Mouse (Mus musculus): ENCODE results near the gene Atp8a2.
"Not testable (repeated sequence)": the region's sequence is repeated elsewhere in the genome, so short reads cannot be mapped to it uniquely, and the experiment has no call there.

Gene Atp8a2

DNA sequence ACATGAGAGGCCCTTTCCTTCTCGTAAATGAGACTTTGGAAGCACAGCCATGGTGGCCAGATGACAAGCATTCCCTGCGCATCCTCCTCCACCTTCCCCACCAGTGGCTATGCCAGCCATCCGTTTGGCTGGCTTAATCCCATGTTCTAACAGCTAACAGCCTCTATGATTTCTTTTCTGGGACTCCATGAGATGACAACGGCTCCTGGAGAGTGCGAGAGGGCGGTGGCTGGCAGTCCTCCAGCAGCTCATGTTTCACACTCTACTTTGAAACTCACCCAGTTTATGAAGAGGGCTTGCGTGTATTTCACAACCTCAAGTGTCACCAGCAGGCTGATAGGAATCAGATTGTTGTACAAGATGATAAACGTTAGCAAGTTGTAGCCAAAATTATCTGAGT lies 170.3 kb downstream of the Atp8a2 start:
- peak; percentile 12 to 23 for DNase-seq (ENCODE audit: low spot score in 2 of 2)

DNA sequence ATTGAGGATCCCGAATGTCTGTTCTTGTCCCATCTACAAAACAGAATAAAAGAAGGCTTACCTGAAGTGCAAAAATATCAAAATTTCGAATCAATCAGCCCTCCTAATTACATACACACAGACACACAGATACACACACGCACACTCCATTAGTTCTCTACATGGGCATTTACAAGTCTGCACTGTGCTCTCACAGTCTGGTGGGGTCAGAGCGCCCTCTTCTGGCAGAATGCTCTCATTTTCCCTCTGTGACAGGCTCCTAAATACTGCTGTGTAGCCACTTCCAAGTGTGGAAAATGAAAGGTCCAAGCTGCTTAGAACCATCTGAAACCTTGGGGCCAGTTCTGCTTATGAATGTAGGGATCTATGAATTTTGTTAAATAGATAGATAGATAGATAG lies 181.1 kb downstream of the Atp8a2 start:
- DNase-seq (ENCODE audit: low spot score in 2 of 2): peak; percentile 52 to 54

DNA sequence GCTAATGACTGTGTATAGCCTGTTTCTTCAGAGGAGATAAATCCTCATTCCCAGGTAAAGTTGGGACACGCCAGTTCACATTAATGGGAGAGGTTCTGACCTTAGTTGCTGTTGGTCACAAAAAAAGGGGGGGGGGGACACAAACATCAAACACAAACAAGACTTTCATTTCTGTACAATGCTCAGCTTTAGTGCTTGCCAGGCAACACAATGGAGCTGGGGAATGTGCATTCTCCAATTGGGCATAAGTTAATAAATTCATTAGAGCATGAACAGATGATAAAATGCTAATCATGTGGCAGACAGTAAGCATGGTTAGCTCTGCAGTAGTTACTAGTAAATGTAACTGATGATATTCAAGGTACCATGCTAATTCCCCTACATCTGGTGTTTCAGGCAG lies 195.2 kb downstream of the Atp8a2 start:
- DNase-seq (ENCODE audit: low spot score in 2 of 2): no peak

DNA sequence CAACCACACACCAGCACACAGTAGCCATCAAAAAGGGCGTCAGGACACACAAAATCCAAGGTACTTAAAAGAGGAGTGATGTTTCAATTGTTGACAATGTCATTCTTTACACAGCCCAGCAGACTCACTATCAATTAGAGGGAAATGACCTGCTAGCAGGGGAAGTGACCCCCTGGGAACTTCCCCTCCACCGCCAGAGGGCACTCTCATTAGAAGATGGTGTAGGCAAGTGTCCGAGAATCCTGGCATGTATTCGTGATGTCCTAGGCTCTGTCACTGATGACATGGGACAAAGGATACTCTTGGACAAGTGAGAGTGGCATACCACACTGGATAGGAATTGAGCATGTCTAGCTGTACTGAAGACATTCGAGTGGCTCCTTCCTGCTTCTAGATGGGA lies 208.1 kb downstream of the Atp8a2 start:
- no peak for DNase-seq (ENCODE audit: low spot score in 2 of 2)

DNA sequence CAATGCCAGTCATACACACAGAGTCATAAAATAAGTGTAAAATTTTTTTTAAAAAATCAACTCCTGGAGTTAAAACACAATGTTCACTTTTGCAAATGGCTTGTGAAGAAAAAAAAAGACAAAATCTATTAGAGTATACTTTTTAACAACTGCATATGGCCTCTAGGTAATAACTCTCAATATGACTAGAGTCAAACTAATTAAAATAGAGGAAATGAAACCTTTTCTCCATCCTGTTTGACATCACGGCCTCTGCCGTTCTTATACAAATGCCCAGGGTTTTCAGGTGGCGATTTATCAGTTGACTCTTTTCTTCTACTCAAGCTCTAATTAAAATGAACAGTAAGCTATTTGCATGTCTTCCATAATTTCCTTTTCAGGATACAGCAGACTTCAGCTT lies 209.0 kb downstream of the Atp8a2 start:
- no peak for DNase-seq (ENCODE audit: low spot score in 2 of 2)

DNA sequence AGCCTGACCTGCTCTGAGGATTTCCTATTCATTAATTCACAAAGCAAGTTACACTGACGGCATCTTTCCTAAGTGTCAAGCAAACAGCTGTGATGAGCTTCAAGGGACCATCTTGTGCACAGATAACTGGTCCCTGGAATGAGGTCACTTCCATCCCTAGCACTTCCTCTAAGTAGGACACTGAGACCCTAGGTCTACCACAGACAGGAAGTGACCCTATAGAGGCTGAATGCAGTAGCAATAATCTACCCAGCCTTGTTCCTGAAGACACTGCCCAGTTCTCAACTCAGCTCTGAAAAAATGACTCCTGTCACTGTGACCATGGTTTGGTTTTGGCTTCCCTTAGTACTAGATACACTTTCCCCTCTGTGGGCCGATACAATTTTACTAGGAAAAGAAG lies 219.0 kb downstream of the Atp8a2 start:
- no peak for DNase-seq (ENCODE audit: low spot score in 2 of 2)

DNA sequence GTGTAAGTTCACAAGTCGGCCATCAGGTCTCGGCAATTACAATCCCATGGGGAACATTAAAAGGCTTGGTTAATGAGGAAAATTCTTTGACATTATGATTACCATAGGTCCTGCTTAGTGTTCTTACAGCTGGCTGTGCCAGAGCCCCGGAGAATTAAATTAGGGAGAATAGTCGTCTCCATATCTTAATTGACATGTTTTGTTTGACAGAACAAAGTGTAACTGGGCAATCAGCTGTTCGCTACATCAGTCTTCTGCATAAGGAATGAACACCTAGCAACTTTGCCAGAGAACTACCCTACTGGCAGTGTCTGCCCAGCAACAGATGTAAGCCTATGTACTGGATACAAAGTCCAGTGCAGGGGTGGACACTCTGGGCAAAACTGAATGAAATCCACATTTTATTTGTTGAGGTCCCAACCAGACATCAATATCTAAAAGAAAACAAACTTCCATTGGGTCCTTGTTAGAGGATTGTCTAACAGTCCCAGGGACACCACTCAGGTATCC lies 225.7 kb downstream of the Atp8a2 start:
- DNase-seq (ENCODE audit: low spot score in 2 of 2): no peak

DNA sequence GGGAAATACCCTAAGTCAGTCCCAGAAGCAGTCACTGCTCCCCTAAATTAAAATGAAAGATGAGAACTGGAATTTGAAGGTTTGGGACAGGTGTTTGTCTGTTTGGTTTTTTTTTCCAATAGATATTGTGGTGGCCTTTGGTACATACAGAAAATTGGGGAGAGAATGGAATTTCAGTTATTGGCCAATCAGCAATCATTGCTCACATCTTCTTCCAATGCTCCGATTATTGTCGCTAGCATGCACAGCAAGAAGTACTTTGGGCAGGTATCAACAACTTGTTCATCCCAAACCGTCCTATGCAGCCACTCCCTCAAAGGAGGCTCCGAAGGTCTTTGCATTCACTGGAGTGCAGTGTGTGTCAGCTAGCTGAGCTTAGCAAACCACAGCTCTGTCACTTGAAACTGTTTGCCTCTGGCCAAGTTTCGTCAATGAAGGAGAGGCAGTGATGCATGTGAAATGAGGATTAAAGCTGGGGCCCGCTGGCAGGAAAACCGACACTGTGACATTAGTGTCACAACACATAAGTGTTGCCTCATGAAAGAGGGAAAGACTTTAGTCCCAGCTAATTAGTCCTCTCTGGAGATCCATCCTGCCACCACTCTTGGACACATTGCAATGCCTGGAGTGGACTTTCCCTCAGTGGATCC lies 227.4 kb downstream of the Atp8a2 start:
- DNase-seq (ENCODE audit: low spot score in 2 of 2): no peak

DNA sequence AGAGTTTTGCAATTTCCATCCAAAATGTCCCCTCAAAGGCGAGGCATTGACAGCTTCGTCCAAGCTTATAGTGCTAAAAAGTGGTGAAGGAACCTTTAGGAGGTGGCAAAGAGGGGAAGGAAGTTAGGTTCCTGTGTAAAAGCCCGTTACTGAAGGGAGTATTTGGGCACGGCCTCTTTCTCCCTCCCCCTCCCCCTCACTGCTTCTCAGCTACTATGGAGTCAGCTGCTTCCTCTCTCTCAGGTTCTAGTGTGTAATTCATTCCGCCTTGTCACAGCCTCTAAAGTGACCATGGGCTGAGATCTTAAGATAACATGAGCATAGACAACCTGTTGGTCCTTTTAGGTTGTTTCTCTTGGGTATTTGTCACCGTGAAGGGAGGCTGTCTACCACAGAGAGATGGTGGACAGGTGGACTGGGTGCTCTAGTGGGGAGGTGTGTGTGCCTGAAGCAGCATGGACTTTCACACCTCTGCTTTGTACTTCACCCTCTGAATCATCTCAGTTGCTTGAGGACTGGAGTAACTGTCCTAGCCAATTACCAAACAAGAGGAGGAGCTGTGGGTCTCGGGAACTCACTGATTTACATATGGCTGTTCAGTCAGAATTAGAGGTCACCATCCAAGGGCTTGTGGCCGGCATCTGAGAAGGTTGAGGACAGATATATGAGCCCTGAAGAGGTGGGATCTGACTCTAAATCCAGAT lies 229.0 kb downstream of the Atp8a2 start:
- no peak for DNase-seq (ENCODE audit: low spot score in 2 of 2)

DNA sequence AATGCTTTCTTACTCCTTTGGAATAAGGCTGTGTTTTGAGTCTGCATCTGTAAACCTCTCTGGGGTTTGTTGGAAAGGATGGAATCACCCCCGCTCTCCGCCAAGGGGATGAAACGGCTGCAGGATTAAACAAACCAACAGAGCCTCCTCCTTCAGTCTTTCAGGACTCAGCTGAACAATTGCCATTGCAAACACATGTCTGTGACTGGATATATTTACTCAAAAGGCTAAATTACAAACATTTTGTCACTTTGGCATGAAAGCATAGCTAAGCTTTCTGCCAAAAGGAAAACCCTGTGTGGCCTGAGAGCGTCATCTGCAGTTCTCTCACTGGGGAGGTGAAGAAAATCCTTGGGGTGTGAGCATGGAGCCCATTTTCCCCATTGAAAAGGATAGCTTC lies 230.0 kb downstream of the Atp8a2 start:
- no peak for DNase-seq (ENCODE audit: low spot score in 2 of 2)

DNA sequence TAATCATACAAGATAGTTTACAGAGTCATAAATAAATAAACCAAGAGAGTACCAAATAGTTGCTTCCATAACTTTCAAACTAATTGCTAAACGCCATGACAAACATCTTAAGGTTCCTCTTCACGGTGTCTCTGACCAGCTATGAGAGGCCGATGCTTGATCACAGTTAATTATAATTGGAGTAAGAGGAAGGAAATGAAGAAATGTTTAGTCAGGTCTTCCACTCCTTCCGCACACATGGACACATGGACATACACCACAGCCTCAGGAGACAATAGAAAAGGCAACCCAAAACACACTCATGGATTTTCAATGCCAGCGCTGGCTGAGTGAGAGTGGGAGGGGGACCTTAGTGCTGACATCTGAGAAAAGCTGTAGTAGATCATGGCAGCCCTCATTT lies 232.4 kb downstream of the Atp8a2 start:
- no peak for DNase-seq (ENCODE audit: low spot score in 2 of 2)

DNA sequence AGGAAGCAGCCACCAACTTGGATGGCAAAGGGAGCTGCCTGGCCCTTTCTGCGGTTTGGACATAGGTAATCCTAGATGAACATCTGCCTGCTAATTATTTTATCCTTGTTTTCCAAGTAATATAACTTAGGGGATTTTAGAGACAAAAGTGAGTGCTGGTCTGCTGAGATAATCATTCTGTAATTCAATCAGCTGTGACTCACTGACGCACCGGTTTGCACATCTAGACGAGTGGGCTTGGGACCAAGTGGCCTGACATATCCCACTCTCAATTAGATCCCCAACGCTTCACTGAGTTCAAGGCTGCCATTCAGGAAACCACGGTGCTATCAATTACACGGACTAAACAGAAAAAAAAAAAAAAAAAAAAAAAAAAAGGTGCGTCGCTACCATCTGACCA lies 236.0 kb downstream of the Atp8a2 start:
- DNase-seq (ENCODE audit: low spot score in 2 of 2): no peak

DNA sequence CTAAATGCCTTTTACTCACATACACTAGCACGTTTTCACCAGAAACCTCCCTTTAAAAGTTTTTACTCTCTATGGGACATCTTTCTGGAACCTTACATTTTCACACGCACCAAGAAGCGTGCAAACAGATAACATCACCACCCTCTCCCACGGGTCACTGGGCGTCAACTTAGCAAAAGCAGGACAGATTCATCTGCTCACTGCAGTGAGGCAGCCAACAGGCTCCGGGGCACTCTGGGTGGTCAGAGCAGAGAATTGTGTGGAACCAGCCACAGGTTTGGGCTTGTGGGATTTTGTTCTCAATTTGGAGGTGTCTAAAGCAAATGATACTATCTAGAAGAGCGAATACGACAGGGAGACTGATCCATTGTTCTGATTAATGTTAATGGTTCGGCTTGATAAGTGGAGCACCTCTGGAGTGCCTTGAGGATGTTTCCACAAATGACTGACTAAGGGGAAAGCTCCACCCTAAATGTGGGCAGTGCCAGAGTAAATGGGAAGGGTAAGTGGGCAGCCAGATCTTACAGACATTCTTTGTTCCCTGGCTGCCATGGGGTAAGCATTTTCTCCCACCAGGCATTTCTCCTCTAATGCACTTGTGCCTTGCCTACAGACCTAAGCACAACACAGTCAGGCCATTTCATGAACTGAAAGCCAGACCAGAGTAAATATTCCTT lies 236.6 kb downstream of the Atp8a2 start:
- peak in 1 of 2 experiments; percentile 4 for DNase-seq (ENCODE audit: low spot score in 2 of 2)

DNA sequence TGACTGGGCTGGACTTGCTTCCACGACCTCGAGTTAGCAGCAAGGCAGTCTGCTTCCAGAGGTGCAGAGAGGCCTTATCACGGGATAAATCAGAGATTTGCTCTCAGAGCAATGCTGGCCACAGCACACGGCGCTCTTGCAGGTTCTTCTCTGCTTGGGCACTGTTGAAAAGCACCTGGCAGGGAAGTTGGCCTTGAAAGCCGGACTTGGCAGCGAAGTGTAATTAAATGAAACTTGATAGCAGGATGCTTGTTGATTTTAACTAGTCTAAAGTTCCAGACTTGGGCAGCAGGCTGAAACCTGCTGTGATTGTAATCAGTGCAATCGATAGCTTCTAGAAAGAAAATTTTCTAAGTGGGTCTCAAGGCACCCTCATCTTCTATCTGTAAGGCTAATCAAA lies 237.3 kb downstream of the Atp8a2 start:
- peak in 1 of 2 experiments; percentile 13 for DNase-seq (ENCODE audit: low spot score in 2 of 2)

DNA sequence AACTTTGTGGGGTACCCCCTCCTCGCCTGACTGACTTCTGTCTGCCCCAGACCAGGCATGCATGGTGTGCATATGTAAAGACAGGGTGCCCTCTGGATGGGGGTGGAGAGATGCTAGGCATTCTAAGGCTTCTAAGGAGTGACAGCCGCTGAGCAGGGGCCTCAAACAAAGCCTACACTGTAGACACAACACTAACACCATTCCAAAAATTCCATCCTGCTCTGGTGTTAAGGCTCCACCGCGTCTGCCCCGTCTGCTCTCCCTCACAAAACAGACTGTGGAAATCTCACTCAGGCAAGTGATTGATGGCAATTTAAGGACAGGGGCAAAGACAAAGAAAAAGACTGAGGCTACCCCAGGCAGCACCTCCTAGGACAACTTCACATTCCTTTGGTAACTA lies 247.0 kb downstream of the Atp8a2 start:
- no peak for DNase-seq (ENCODE audit: low spot score in 2 of 2)

DNA sequence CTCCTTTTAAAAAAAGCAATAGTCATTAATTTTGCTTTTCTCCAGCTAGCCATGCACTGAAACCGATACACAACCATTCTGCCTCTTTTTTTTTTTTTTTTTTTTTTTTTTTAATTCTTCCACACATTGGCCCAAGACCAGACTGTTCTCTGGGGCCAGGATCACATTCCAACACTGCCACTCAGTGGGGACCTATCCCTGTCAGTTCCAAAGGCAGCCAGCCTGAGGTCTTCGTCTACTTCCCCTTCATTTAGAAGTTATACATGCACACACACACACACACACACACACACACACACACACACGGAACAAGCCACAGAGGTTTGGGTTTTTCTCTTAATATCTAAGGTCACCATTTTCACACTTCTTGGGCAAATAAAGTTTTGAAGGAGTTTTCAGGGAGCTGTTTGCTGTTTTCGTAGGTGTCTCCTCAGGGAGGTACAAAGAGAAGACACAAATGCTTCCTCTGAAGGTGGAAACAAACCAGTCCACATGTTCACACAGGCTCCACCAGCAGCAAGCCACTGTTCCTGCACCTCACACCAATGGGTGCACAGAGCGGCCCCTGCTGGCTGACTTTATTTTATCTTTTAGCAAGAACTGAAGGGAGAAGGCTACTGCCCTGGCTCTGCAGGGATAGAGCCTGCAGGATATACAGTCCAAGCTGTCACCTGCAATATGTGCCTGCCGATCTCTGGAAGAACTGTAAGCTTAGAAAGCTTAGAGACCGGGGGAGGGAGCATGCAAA lies 253.9 kb downstream of the Atp8a2 start:
- DNase-seq (ENCODE audit: low spot score in 2 of 2): peak; percentile 67 to 77

DNA sequence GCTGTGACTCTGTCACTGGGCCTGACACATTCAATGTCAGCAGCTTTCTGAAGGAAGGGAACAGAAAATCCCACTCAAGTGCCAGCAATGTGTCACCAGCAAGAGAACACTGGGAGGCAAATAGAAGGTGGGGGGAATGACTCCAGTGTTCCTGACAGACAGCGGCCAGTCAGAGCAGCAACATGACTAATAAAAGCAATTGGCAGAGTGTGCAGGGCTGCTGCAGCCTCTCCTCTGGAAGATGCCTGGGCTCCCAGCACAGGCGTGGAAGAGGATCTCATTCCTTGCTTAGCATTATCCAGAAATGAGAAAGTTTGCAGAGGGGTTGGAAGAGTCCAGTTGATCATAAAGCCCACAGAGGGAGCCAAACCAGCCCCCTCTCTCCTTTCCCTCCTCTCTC lies 254.8 kb downstream of the Atp8a2 start:
- DNase-seq (ENCODE audit: low spot score in 2 of 2): no peak

DNA sequence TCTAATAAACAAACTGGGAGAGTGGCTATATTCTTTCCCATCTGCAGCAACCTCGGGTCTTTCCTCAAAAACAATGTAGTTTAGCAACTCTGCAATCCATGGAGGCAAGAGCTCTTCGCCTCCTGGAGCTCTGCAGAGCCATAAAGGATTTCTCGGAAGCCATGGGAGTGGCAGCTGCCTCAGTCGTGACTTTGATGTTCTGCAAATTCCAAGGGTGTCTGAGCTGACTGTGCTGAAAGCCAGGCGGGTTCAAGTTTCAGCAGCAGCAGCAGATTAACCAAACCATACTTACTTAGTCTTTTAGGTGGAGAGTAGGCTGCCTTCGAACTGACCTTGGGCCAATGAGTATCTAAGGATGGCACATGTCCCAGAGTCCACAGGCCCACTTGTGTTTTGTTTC lies 264.6 kb downstream of the Atp8a2 start:
- no peak for DNase-seq (ENCODE audit: low spot score in 2 of 2)

DNA sequence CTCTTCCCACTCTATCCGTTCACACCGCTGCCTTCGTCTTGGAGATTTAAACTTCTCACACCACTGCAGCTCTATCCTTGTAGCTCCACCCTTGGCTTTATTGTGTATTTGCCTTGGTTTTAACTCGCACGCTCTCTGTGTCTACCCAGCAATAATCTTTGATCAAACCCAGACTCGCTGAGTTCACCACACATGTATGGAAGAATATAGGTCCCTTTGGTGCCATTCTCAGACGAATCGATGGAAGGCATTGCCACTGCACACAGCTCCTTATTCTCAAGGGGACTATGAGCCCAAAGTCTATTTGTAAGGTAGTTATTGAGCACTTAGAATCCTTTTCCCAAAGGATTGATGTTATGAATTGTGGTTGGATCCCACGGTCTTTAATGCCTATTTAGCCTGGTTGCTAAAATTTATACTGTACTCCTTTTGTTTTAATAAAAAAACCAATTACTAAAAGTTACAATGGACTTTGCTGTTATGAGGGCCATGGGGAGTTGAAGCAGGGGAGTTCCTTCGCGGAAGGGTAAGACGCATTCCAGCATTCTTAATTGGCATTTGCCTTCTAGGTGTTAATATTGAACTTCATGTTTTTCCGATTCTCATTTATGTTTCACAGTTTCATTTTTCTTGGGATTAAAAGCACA lies 265.4 kb downstream of the Atp8a2 start:
- DNase-seq (ENCODE audit: low spot score in 2 of 2): no peak

DNA sequence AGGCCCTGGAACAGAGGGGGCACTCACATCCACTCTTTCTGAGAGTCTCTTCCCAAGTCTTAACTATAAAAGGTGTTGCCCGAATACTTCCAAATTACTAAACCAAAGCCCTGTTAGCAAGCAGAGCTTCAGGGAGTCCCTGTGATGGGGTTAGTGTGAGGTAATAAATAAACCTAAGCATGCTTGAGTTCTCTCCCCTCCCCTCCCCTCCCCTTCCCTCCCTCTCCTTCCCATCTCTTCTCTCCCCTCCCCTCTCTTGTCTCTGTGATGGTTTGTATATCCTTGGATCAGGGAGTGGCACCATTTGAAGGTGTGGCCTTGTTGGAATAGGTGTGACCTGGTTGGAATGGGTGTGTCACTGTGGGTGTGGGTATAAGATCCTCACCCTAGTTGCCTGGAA lies 267.8 kb downstream of the Atp8a2 start:
- not testable (repeated sequence) for DNase-seq (ENCODE audit: low spot score in 2 of 2)

DNA sequence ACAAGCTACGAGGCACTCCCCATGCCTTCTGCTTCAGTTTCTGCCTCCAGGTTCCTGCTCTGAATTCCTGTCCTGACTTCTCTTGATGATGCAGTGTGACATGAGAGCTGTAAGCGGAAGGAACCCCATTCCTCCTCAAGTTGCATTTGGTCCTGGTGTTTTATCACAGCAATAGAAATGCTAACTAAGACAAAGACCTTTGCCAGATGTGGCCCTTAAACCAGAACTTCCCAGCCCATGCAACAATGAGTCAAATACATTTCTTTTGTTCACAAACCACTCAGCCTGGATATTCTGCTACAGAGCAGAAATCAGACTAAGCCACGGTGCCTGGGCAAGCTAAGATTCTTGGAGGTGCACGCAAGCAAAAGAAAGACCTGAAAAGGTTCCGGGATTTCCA lies 268.2 kb downstream of the Atp8a2 start:
- no peak for DNase-seq (ENCODE audit: low spot score in 2 of 2)

DNA sequence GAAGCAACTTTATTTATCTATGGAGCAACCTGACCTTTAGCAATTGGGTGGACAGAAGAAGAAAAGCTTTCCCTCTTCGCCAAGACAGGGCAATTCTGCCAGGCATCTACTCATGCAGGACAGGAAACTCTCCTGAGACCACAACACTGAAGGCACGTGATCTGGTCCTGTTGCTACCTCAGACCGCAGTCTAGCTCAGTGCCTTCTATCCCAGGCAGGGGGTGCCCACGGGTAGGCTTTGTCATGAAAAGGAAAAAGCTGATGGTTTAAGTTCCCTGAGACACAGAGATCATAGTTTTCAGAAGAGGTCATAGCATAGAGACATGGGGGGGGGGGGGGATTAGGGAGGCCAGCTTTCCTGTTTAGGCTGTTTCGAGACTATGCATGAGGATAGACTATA lies 269.2 kb downstream of the Atp8a2 start:
- DNase-seq (ENCODE audit: low spot score in 2 of 2): no peak
